Mouse (Mus musculus): Measurements from ENCODE around the gene Igfbp6. TPM values are rescaled to one million over a fixed set of nuclear protein-coding genes. Genes with fewer than 3 reads are reported as not detected.

Igfbp6 gene
- polyA plus RNA-seq, 1 experiment from 2014 or later = 0.74 TPM

DNA sequence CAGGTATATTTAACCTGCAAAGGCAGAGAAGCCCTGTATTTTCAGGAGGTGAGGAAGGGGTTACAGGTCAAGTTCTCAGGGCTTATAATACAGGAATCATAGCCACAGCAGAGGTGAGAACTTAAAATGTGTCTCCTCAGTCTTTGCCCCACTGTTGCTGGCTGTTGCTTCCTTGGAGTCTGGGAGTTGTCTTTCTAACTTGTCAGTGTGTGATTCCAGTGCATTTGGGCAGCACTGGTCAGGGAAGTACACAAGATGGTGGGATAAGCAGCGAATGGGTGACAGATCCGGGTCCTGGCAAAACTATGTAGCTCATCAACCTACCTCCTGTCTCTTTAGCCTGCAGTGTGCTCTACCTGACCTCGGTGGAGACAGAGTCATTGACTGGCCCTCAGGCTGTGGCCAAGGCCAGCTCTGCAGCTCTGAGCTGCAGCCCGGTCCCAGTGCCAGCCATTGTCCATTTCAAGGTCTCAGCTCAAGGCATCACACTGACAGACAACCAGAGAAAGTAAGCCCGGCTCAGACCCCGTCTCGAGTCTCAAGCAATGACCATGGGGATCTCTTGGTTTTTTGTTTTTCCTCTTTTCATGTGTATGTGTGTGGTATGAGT lies 29.4 kb upstream of the Igfbp6 start:
- H3K36me3 ChIP-seq (ENCODE audit: control insufficient read depth, insufficient read depth, low read length) = peaks cover 21% of the 10 kb centered on the region
- no peaks in the 10 kb centered on the region for H3K27me3 ChIP-seq (ENCODE audit: control insufficient read depth, insufficient read depth, low read length)
- H3K9me3 ChIP-seq (ENCODE audit: control insufficient read depth, low read length) = no peaks in the 10 kb centered on the region
- WGBS = 95% methylated on average over 7 of the region's 7 CpGs
- H3K4me2 ChIP-seq (ENCODE audit: low read depth, low read length) = no peak overlapping the region
- H3K4me3 ChIP-seq (ENCODE audit: low read depth, low read length) = no peak overlapping the region
- no peak for ATAC-seq (ENCODE audit: low read depth)
- no peak overlapping the region for H3K27ac ChIP-seq (ENCODE audit: low read depth, low read length)
- H3K4me1 ChIP-seq (ENCODE audit: control insufficient read depth, insufficient read depth, low read length) = peaks cover 3% of the 10 kb centered on the region; the same call in 1 of the 2 replicates
- no peak overlapping the region for H3K9ac ChIP-seq (replicated peaks; ENCODE audit: low read depth, low read length)

DNA sequence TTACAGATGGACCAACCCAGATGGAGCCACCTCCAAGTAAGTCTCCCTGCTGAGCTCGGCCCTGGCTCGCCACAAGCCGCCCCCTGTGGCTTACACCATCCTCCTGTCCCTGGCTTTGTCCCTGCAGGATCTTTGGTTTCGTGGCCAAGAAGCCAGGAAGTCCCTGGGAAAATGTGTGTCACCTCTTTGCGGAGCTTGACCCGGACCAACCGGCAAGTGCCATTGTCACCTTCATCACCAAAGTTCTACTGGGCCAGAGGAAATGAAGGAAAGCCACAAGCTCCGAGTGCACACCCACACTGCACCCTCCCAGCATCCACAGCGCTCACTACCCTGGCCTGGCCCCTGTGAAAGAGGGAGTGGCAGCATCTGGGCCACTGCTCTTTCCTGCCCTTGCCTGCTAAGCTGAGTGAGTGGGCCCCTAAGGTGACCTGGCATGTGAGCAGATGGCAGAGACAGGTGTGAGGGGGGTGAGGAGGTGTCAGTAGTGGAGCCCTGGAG lies 28.4 kb upstream of the Igfbp6 start:
- ATAC-seq (ENCODE audit: low read depth) = no peak
- peak overlapping the region; percentile 44; the same call in 1 of the 2 replicates for H3K27ac ChIP-seq (ENCODE audit: low read depth, low read length)
- peaks cover 22% of the 10 kb centered on the region for H3K36me3 ChIP-seq (ENCODE audit: control insufficient read depth, insufficient read depth, low read length)

DNA sequence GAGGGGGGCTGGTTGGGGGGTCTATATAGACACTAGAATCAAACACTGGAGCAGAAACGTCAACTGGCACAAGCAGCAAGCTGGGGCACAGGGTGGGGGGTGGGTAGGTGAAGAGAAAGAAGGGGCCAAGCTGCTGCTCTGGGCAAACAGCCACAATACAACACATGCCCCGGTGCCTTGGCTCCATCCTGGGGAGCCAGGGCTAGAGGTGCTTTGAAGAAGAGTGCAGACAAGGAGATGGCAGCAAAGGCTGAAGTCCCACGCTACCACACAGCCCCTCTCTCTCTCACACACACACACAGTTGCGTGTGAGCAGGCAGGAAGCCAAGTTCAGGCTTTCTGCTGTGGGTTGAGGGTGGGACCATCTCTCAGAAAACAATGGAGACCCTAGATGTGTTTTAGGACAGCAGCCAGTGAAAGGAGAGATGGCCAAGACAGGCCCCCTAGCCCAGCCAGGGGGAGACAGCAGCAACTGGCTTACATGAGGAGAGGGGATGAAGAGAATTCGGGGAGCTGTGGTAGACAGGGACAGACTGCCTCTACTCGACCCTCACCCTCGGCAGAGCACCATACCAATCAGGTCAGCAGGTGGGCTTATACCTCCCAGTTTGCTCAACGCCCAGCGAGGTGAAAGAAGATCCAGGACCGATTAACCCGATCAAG lies 27.3 kb upstream of the Igfbp6 start:
- H3K27ac ChIP-seq (ENCODE audit: low read depth, low read length) = peak overlapping the region; percentile 7; the same call in 1 of the 2 replicates
- H3K4me2 ChIP-seq (ENCODE audit: low read depth, low read length) = no peak overlapping the region
- ATAC-seq (ENCODE audit: low read depth) = peak; percentile 72
- no peak overlapping the region for H3K4me3 ChIP-seq (ENCODE audit: low read depth, low read length)
- H3K9ac ChIP-seq (replicated peaks; ENCODE audit: low read depth, low read length) = no peak overlapping the region
- no peaks in the 10 kb centered on the region for H3K27me3 ChIP-seq (ENCODE audit: control insufficient read depth, insufficient read depth, low read length)
- H3K36me3 ChIP-seq (ENCODE audit: control insufficient read depth, insufficient read depth, low read length) = peaks cover 31% of the 10 kb centered on the region
- peaks cover 3% of the 10 kb centered on the region; the same call in 1 of the 2 replicates for H3K4me1 ChIP-seq (ENCODE audit: control insufficient read depth, insufficient read depth, low read length)
- no peaks in the 10 kb centered on the region for H3K9me3 ChIP-seq (ENCODE audit: control insufficient read depth, low read length)
- WGBS = 70% methylated on average over 11 of the region's 11 CpGs

More for the DNA sequence above, 28.4 kb upstream of the Igfbp6 start:
- Histone ChIP-seq H3K4me2 (ENCODE audit: low read depth, low read length) (no peak overlapping the region), H3K9ac (replicated peaks; ENCODE audit: low read depth, low read length) (no peak overlapping the region), H3K9me3 (ENCODE audit: control insufficient read depth, low read length) (no peaks in the 10 kb centered on the region), H3K27me3 (ENCODE audit: control insufficient read depth, insufficient read depth, low read length) (no peaks in the 10 kb centered on the region), H3K4me1 (ENCODE audit: control insufficient read depth, insufficient read depth, low read length) (peaks cover 3% of the 10 kb centered on the region; the same call in 1 of the 2 replicates), H3K4me3 (ENCODE audit: low read depth, low read length) (no peak overlapping the region)
- WGBS = 74% methylated on average over 9 of the region's 9 CpGs

DNA sequence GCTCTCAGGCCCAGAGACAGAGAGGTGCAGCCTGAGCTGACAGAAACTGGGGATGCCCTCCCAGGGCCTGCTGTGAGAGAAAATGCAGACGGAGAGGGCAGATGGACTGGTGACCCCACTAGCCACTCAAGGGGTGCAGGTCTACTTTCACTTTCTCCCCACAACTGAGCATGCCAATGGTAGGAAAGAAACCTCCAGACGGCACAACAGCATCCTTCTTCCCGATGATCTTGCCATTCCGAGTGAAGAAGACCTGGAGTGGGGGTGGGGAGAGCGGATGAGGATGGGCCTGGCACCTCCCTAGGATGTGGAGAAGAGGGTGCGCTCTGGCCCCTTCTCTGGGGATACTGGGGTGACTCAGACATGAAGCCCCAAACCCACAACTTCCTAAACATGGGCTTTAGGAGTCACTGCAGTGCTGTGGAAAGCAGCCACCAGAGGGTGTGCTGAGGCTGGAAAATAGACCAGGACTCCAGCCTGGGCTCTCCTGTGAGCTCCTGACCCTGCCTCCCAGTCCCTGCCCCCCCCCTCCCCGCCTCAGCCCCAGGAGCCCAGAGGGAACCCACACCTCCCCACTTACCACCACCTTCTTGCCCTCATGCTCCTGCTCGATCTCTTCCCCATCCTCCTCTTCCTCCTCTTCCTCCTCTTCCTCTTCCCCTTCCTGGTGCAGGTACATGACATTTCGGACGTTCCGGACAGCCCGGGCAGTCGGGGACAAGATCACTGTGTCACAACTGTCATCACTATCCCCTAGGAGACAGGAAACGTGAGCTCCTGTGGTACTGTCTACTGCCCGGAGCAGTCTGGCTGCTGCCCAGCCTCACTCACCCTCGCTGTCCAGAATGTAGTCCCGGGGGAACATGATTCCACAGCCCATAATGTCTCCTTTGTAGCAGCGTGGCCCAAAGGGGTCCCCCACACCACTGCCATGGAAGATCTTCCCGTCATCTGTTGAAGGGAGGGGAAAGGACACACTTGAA lies 26.4 kb upstream of the Igfbp6 start:
- no peak overlapping the region for H3K9ac ChIP-seq (replicated peaks; ENCODE audit: low read depth, low read length)
- WGBS = 78% methylated on average over 19 of the region's 19 CpGs
- no peak for ATAC-seq (ENCODE audit: low read depth)

DNA sequence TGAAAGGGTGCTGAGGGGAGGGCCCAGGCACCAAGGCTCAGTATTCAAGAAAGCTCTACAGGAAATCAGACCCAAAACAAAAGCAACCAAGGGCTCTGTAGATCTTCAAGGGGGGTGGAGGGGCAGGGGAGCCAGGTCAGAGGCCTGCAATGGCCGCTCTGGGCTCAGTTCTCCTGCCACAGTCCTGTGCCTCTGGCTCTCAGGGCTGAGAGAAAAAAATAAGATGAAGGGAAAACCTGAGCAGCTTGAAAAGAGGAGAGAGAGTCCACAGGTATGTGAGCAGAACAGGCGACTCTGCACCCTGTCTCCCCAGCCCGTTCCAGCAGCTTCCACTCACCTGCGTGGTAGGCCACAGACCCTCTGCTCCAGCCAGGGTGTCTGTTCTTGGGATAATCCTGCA lies 25.6 kb upstream of the Igfbp6 start:
- H3K4me3 ChIP-seq (ENCODE audit: low read depth, low read length) = no peak overlapping the region
- H3K27me3 ChIP-seq (ENCODE audit: control insufficient read depth, insufficient read depth, low read length) = no peaks in the 10 kb centered on the region
- no peak overlapping the region for H3K27ac ChIP-seq (ENCODE audit: low read depth, low read length)
- WGBS = 90% methylated on average over 4 of the region's 4 CpGs
- no peaks in the 10 kb centered on the region for H3K9me3 ChIP-seq (ENCODE audit: control insufficient read depth, low read length)
- ATAC-seq (ENCODE audit: low read depth) = no peak
- H3K9ac ChIP-seq (replicated peaks; ENCODE audit: low read depth, low read length) = no peak overlapping the region
- peaks cover 34% of the 10 kb centered on the region for H3K36me3 ChIP-seq (ENCODE audit: control insufficient read depth, insufficient read depth, low read length)
- H3K4me1 ChIP-seq (ENCODE audit: control insufficient read depth, insufficient read depth, low read length) = peaks cover 3% of the 10 kb centered on the region; the same call in 1 of the 2 replicates
- no peak overlapping the region for H3K4me2 ChIP-seq (ENCODE audit: low read depth, low read length)

More for the DNA sequence above, 26.4 kb upstream of the Igfbp6 start:
- no peaks in the 10 kb centered on the region for H3K27me3 ChIP-seq (ENCODE audit: control insufficient read depth, insufficient read depth, low read length)
- H3K27ac ChIP-seq (ENCODE audit: low read depth, low read length) = 0 out of 2 replicates have a peak overlapping the region, but pooled peaks have one; percentile 7
- no peak overlapping the region for H3K4me3 ChIP-seq (ENCODE audit: low read depth, low read length)
- peaks cover 34% of the 10 kb centered on the region for H3K36me3 ChIP-seq (ENCODE audit: control insufficient read depth, insufficient read depth, low read length)
- H3K9me3 ChIP-seq (ENCODE audit: control insufficient read depth, low read length) = no peaks in the 10 kb centered on the region
- peaks cover 3% of the 10 kb centered on the region; the same call in 1 of the 2 replicates for H3K4me1 ChIP-seq (ENCODE audit: control insufficient read depth, insufficient read depth, low read length)
- no peak overlapping the region for H3K4me2 ChIP-seq (ENCODE audit: low read depth, low read length)

DNA sequence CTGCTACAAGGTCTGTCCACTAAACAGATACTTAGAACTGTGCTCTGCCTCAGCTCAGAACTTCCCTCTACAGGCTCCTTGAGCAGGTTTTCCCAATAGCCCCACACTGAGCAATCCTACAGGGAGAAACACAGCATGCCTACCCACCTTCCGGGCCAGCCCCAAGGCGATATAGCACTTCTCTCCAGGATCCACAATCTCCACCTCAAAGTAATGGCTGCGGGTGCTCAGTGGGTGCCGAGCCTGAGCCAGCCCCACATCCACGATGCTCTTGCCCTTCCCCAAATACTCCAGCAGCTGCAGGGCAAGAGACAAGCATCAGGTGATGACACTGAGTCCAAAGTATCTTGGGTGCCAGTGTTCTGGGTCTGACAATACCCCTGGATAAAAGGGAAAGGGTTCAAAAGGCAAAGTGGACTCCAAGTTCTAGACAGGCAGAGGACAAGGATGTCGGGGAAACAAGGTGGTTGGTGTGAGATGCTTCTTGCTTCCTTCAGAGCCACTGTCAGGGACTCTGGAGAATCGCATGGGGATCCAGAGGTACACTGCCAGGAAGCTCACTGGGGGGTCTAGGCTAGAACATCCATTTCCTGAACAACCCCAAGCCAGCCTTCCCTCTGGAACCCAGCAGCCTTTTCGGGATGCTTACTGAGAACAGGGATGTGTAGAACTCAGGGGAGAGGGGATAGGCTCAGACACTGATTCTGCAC lies 24.9 kb upstream of the Igfbp6 start:
- H3K9me3 ChIP-seq (ENCODE audit: control insufficient read depth, low read length) = no peaks in the 10 kb centered on the region
- 80% methylated on average over 8 of the region's 8 CpGs for WGBS
- H3K9ac ChIP-seq (replicated peaks; ENCODE audit: low read depth, low read length) = no peak overlapping the region
- no peak overlapping the region for H3K4me3 ChIP-seq (ENCODE audit: low read depth, low read length)
- no peak overlapping the region for H3K27ac ChIP-seq (ENCODE audit: low read depth, low read length)
- peaks cover 3% of the 10 kb centered on the region; the same call in 1 of the 2 replicates for H3K4me1 ChIP-seq (ENCODE audit: control insufficient read depth, insufficient read depth, low read length)
- peaks cover 34% of the 10 kb centered on the region for H3K36me3 ChIP-seq (ENCODE audit: control insufficient read depth, insufficient read depth, low read length)
- H3K27me3 ChIP-seq (ENCODE audit: control insufficient read depth, insufficient read depth, low read length) = no peaks in the 10 kb centered on the region
- no peak for ATAC-seq (ENCODE audit: low read depth)
- H3K4me2 ChIP-seq (ENCODE audit: low read depth, low read length) = no peak overlapping the region

DNA sequence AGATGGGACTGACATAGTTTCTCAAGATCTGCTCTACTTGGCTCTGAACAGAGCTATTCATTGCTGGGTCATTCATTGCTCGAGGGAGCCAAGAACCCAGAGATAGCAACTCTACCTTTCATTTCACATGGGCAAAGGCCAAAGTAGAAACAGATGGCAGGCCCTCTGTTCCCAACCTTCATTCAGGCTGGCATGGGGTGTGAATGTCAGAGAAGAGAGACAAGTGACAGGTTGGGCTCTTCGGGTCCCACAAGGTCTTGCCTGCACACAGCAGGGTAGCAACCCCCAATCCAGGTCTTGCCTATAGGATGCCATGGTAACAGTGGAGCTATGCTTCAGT lies 24.4 kb upstream of the Igfbp6 start:
- Histone ChIP-seq H3K4me2 (ENCODE audit: low read depth, low read length) (no peak overlapping the region), H3K9me3 (ENCODE audit: control insufficient read depth, low read length) (no peaks in the 10 kb centered on the region), H3K27me3 (ENCODE audit: control insufficient read depth, insufficient read depth, low read length) (no peaks in the 10 kb centered on the region), H3K27ac (ENCODE audit: low read depth, low read length) (no peak overlapping the region), H3K36me3 (ENCODE audit: control insufficient read depth, insufficient read depth, low read length) (peaks cover 37% of the 10 kb centered on the region), H3K9ac (replicated peaks; ENCODE audit: low read depth, low read length) (no peak overlapping the region), H3K4me1 (ENCODE audit: control insufficient read depth, insufficient read depth, low read length) (peaks cover 3% of the 10 kb centered on the region; the same call in 1 of the 2 replicates), H3K4me3 (ENCODE audit: low read depth, low read length) (no peak overlapping the region)
- 81% methylated on average over 2 of the region's 2 CpGs for WGBS
- no peak for ATAC-seq (ENCODE audit: low read depth)

DNA sequence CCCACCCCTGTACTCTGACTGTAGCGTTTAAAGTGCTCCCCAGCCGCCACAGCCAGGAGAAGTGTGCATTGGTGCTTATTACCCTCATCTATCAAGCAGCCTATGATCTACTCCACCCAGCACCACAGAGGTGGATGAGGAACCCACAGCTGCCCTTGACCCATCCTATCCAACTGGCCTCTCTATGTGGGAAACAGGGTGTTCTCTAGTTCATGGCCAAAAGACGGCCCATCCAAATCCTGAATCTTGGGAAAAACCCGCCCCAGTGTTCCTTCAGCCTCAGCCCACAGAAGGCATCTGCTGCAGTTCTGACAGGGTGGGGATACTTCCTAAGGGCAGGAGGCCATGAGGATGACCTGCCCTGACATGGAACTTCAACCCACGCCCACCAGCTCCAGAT lies 23.6 kb upstream of the Igfbp6 start:
- no peak overlapping the region for H3K9ac ChIP-seq (replicated peaks; ENCODE audit: low read depth, low read length)
- no peak overlapping the region for H3K27ac ChIP-seq (ENCODE audit: low read depth, low read length)
- H3K36me3 ChIP-seq (ENCODE audit: control insufficient read depth, insufficient read depth, low read length) = peaks cover 37% of the 10 kb centered on the region
- no peak overlapping the region for H3K4me2 ChIP-seq (ENCODE audit: low read depth, low read length)
- H3K9me3 ChIP-seq (ENCODE audit: control insufficient read depth, low read length) = no peaks in the 10 kb centered on the region
- WGBS = 82% methylated on average over 5 of the region's 5 CpGs
- H3K4me1 ChIP-seq (ENCODE audit: control insufficient read depth, insufficient read depth, low read length) = peaks cover 3% of the 10 kb centered on the region; the same call in 1 of the 2 replicates
- no peaks in the 10 kb centered on the region for H3K27me3 ChIP-seq (ENCODE audit: control insufficient read depth, insufficient read depth, low read length)
- no peak overlapping the region for H3K4me3 ChIP-seq (ENCODE audit: low read depth, low read length)
- ATAC-seq (ENCODE audit: low read depth) = no peak
